Mouse (Mus musculus): ENCODE results near the gene Lyz1. TPM values are rescaled to one million over a fixed set of nuclear protein-coding genes. Genes with fewer than 3 reads are reported as not detected.

Lyz1 gene
- total and polyA plus RNA-seq, 2 experiments from 2014 or later: 0.15 to 1.4 TPM

DNA sequence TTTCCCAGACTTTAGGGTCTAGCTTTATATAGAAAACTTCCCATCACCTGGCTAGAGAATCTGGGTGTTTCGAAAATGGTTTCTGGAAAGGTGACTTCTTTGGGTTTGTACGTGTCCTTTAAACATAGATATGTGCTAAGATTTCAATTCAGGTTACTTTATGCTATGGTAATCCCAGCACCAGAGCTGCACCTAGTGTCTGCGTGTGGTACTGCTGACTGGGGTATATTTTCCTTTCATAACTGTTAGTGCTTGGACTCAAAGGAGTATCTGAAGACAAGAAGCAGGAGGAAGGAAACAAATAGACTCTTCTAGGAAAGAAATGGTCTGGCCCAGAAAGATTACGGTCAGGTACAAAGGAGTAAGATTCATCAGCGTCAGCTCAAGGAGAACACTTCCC is 37.9 kb upstream of the Lyz1 start:
- Histone ChIP-seq H3K4me2 (ENCODE audit: low read depth, low read length) (no peak overlapping the region), H3K27ac (ENCODE audit: low read depth) (no peak overlapping the region), H3K4me3 (ENCODE audit: low read depth, low read length) (no peak overlapping the region), H3K4me1 (ENCODE audit: control insufficient read depth, insufficient read depth) (peaks cover 8% of the 10 kb centered on the region; the same call in 1 of the 2 replicates), H3K36me3 (replicated peaks; ENCODE audit: control insufficient read depth, insufficient read depth, low read length) (no peaks in the 10 kb centered on the region), H3K9ac (replicated peaks; ENCODE audit: low read depth, low read length) (no peak overlapping the region), H3K27me3 (ENCODE audit: control insufficient read depth, insufficient read depth, low read length) (no peaks in the 10 kb centered on the region), H3K9me3 (replicated peaks; ENCODE audit: control insufficient read depth, low read length) (no peaks in the 10 kb centered on the region; the same call in 1 of the 2 replicates)
- ATAC-seq (ENCODE audit: insufficient read depth, low read depth) (no peak), DNase-seq (ENCODE audit: low spot score) (no peak)
- WGBS: 60% methylated on average over 5 of the region's 5 CpGs
- no peak for TF ChIP-seq EP300 (IDR thresholded peaks at IDR 0.05; ENCODE audit: low read depth)
- peak; percentile 61 for TF ChIP-seq CTCF (IDR thresholded peaks at IDR 0.05; ENCODE audit: low read depth)

DNA sequence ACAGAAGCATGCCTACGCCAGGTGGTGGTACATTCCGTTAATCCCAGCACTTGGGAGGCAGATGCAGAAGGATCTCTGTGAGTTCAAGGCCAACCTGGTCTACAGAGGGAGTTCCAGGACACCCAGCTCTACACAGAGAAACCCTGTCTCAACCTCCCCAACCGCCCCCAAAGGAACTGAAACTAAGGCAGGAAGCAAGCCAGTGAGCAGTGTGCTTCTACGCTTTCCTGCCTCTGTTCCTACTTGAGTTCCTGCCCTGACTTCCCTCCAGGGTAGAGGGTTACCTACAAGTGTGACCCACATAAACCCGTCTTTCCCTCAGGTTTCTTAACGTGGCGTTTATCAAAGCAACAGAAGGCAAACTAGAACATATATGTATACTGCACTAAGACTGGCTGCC is 31.1 kb upstream of the Lyz1 start:
- Histone ChIP-seq H3K27me3 (ENCODE audit: control insufficient read depth, insufficient read depth, low read length) (no peaks in the 10 kb centered on the region), H3K9ac (replicated peaks; ENCODE audit: low read depth, low read length) (no peak overlapping the region), H3K36me3 (replicated peaks; ENCODE audit: control insufficient read depth, insufficient read depth, low read length) (no peaks in the 10 kb centered on the region), H3K27ac (ENCODE audit: low read depth) (no peak overlapping the region), H3K9me3 (replicated peaks; ENCODE audit: control insufficient read depth, low read length) (no peaks in the 10 kb centered on the region; the same call in 1 of the 2 replicates), H3K4me3 (ENCODE audit: low read depth, low read length) (no peak overlapping the region), H3K4me2 (ENCODE audit: low read depth, low read length) (no peak overlapping the region), H3K4me1 (ENCODE audit: control insufficient read depth, insufficient read depth) (peaks cover 7% of the 10 kb centered on the region; the same call in 1 of the 2 replicates)
- DNase-seq (ENCODE audit: low spot score): no peak
- TF ChIP-seq EP300 (IDR thresholded peaks at IDR 0.05; ENCODE audit: low read depth): no peak
- TF ChIP-seq CTCF (IDR thresholded peaks at IDR 0.05; ENCODE audit: low read depth): no peak
- no peak for ATAC-seq (ENCODE audit: insufficient read depth, low read depth)
- WGBS: 83% methylated on average over 7 of the region's 7 CpGs

DNA sequence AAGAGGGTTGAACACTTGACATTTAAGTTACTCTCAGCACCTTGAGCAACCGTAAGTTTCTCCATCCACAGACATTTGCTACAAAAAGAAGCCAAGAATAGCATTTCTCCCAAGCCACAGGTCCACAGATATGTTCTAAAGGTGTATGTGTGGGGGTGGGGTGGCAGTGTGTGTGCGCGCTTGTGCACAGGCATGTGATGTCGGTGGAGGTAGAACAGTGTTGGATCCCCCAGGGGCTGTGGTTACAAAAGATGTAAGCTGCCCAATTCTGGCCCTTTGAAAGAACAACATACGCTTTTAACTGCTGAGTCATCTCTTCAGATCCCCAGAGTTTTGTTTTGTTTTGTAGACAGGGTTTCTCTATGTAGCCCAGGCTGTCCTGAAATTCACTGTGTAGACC is 30.0 kb upstream of the Lyz1 start:
- Histone ChIP-seq H3K9me3 (replicated peaks; ENCODE audit: control insufficient read depth, low read length) (no peaks in the 10 kb centered on the region; the same call in 1 of the 2 replicates), H3K4me3 (ENCODE audit: low read depth, low read length) (no peak overlapping the region), H3K4me2 (ENCODE audit: low read depth, low read length) (no peak overlapping the region), H3K4me1 (ENCODE audit: control insufficient read depth, insufficient read depth) (no peaks in the 10 kb centered on the region), H3K36me3 (replicated peaks; ENCODE audit: control insufficient read depth, insufficient read depth, low read length) (no peaks in the 10 kb centered on the region), H3K9ac (replicated peaks; ENCODE audit: low read depth, low read length) (no peak overlapping the region), H3K27me3 (ENCODE audit: control insufficient read depth, insufficient read depth, low read length) (no peaks in the 10 kb centered on the region), H3K27ac (ENCODE audit: low read depth) (no peak overlapping the region)
- DNase-seq (ENCODE audit: low spot score) (no peak), ATAC-seq (ENCODE audit: insufficient read depth, low read depth) (no peak)
- TF ChIP-seq CTCF (IDR thresholded peaks at IDR 0.05; ENCODE audit: low read depth): no peak
- no peak for TF ChIP-seq EP300 (IDR thresholded peaks at IDR 0.05; ENCODE audit: low read depth)
- WGBS: 92% methylated on average over 5 of the region's 5 CpGs

DNA sequence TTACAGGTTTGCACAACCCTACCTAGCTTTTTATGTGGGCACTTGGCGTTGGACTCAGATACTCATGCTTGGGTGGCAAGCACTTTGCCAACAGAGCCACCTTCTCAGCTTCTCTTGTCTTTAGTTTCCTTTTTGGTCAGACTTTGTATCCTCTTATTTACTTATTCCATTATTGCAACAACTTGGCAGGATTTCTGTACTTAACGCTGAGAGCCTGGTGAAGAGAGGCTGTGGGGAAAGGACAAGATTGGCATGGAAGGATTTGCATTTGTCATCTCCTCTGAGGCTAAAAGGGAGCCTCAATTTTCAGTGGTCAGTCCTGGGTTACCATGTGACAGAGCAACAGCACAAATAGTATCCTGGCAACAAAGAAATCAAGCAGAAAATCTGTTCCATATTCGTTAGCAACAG is 27.9 kb upstream of the Lyz1 start:
- H3K27me3 ChIP-seq (ENCODE audit: control insufficient read depth, insufficient read depth, low read length): no peaks in the 10 kb centered on the region
- no peak overlapping the region for H3K4me2 ChIP-seq (ENCODE audit: low read depth, low read length)
- no peak overlapping the region for H3K27ac ChIP-seq (ENCODE audit: low read depth)
- no peak for TF ChIP-seq CTCF (IDR thresholded peaks at IDR 0.05; ENCODE audit: low read depth)
- TF ChIP-seq EP300 (IDR thresholded peaks at IDR 0.05; ENCODE audit: low read depth): no peak
- H3K9ac ChIP-seq (replicated peaks; ENCODE audit: low read depth, low read length): no peak overlapping the region
- H3K4me3 ChIP-seq (ENCODE audit: low read depth, low read length): no peak overlapping the region
- ATAC-seq (ENCODE audit: insufficient read depth, low read depth) (no peak), DNase-seq (ENCODE audit: low spot score) (no peak)
- no peaks in the 10 kb centered on the region for H3K4me1 ChIP-seq (ENCODE audit: control insufficient read depth, insufficient read depth)
- 74% methylated on average over 3 of the region's 3 CpGs for WGBS
- H3K36me3 ChIP-seq (replicated peaks; ENCODE audit: control insufficient read depth, insufficient read depth, low read length): no peaks in the 10 kb centered on the region
- no peaks in the 10 kb centered on the region for H3K9me3 ChIP-seq (replicated peaks; ENCODE audit: control insufficient read depth, low read length)

DNA sequence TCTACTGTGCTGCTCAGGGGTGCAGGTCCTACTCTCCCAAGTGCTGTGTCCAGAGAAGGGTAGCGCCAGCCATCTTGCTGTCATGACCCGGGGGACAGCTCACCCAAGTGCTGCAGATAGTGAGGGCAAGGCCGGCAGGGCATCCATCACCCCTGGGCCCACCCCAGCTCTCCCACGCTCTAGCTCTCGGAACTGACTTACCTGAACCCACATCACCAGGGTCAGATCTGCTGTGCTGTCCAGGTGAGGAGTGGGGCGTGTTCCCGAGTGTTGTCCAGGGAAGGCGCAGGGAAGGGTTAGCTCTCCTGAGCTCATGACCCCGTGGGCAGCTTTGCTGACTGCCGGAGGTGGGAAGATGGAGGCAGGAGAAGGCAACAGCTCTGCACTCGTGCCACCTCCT is 23.7 kb upstream of the Lyz1 start:
- ATAC-seq (ENCODE audit: insufficient read depth, low read depth): no peak
- no peaks in the 10 kb centered on the region for H3K4me1 ChIP-seq (ENCODE audit: control insufficient read depth, insufficient read depth)
- no peaks in the 10 kb centered on the region for H3K36me3 ChIP-seq (replicated peaks; ENCODE audit: control insufficient read depth, insufficient read depth, low read length)
- no peak overlapping the region for H3K4me3 ChIP-seq (ENCODE audit: low read depth, low read length)
- no peak overlapping the region for H3K9ac ChIP-seq (replicated peaks; ENCODE audit: low read depth, low read length)
- H3K27ac ChIP-seq (ENCODE audit: low read depth): no peak overlapping the region
- DNase-seq (ENCODE audit: low spot score): no peak
- H3K4me2 ChIP-seq (ENCODE audit: low read depth, low read length): no peak overlapping the region
- H3K9me3 ChIP-seq (replicated peaks; ENCODE audit: control insufficient read depth, low read length): no peaks in the 10 kb centered on the region
- WGBS: 87% methylated on average over 10 of the region's 11 CpGs
- TF ChIP-seq EP300 (IDR thresholded peaks at IDR 0.05; ENCODE audit: low read depth): no peak
- TF ChIP-seq CTCF (IDR thresholded peaks at IDR 0.05; ENCODE audit: low read depth): no peak
- H3K27me3 ChIP-seq (ENCODE audit: control insufficient read depth, insufficient read depth, low read length): no peaks in the 10 kb centered on the region

DNA sequence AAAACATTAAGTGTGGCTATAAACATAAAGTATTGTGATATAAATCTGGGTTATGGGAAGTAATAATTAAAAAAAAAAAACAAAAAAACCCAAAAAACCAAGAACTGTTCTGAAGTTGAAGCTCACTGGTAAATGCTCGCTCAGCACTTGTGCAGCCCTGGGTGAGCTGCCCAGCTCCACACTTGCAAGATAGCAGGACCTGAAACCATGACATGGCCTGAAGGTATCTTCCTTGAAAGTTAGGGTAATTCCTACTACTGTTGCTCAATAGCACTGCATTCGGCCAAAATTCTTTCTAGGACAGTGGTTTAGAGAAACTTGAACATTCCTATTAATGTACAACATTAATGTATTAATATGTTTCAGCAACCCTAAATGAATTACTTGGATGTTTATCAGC is 20.5 kb upstream of the Lyz1 start:
- no peaks in the 10 kb centered on the region for H3K4me1 ChIP-seq (ENCODE audit: control insufficient read depth, insufficient read depth)
- H3K4me3 ChIP-seq (ENCODE audit: low read depth, low read length): no peak overlapping the region
- 84% methylated on average over 2 of the region's 2 CpGs for WGBS
- H3K27me3 ChIP-seq (ENCODE audit: control insufficient read depth, insufficient read depth, low read length): no peaks in the 10 kb centered on the region
- no peaks in the 10 kb centered on the region for H3K9me3 ChIP-seq (replicated peaks; ENCODE audit: control insufficient read depth, low read length)
- DNase-seq (ENCODE audit: low spot score) (no peak), ATAC-seq (ENCODE audit: insufficient read depth, low read depth) (no peak)
- TF ChIP-seq EP300 (IDR thresholded peaks at IDR 0.05; ENCODE audit: low read depth) (no peak), CTCF (IDR thresholded peaks at IDR 0.05; ENCODE audit: low read depth) (no peak)
- no peaks in the 10 kb centered on the region for H3K36me3 ChIP-seq (replicated peaks; ENCODE audit: control insufficient read depth, insufficient read depth, low read length)
- no peak overlapping the region for H3K9ac ChIP-seq (replicated peaks; ENCODE audit: low read depth, low read length)
- no peak overlapping the region for H3K4me2 ChIP-seq (ENCODE audit: low read depth, low read length)
- H3K27ac ChIP-seq (ENCODE audit: low read depth): no peak overlapping the region

Measured in heart, postnatal 0 days (tissue).